Mouse (Mus musculus) gastrocnemius, postnatal 14 days (tissue): ENCODE results near the gene Iqch. TPM values are rescaled to one million over a fixed set of nuclear protein-coding genes. Genes with fewer than 3 reads are reported as not detected.

Experiments used
- DNase-seq: peaks from one replicate; pipeline ENCODE4 v3.0.0; 2021; ENCODE audit warnings: mixed read lengths
- intact Hi-C: fragments of 180-260 bp; cut with DNase I; formaldehyde crosslinking; loops from one replicate; pipeline ENCODE4 v1.15.1; 2025; ENCODE audit warnings: low total_unique reads
- total RNA-seq, 2 experiments: library from RNA; stranded (reverse); gene quantifications; 2 replicates each; pipeline ENCODE4 v1.2.3; 2021

Iqch gene
- total RNA-seq, 2 experiments from 2014 or later, result 0.07 TPM; not detected in 1

DNA sequence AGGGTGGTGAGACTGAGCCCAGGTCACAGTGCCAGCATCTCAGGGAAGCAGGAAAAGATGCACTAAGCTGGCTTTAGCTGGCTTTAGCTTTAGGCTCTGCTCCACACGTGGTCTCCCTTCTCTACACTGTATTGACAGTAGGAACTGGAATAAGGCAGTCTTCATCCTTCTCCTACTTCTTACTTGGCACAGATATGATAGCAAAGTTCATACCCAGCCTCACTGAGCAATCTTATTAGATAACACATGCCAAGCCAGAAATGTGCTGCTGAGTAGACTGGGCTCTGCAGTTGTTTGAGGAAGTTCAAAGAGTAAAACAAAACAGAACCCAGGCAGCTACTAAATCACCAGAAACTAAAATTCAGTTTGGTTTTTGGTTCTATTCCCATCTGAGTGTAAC is 11.3 kb upstream of the Iqch start:
- DNase-seq, result no peak
- intact Hi-C loops, result no loop called here

DNA sequence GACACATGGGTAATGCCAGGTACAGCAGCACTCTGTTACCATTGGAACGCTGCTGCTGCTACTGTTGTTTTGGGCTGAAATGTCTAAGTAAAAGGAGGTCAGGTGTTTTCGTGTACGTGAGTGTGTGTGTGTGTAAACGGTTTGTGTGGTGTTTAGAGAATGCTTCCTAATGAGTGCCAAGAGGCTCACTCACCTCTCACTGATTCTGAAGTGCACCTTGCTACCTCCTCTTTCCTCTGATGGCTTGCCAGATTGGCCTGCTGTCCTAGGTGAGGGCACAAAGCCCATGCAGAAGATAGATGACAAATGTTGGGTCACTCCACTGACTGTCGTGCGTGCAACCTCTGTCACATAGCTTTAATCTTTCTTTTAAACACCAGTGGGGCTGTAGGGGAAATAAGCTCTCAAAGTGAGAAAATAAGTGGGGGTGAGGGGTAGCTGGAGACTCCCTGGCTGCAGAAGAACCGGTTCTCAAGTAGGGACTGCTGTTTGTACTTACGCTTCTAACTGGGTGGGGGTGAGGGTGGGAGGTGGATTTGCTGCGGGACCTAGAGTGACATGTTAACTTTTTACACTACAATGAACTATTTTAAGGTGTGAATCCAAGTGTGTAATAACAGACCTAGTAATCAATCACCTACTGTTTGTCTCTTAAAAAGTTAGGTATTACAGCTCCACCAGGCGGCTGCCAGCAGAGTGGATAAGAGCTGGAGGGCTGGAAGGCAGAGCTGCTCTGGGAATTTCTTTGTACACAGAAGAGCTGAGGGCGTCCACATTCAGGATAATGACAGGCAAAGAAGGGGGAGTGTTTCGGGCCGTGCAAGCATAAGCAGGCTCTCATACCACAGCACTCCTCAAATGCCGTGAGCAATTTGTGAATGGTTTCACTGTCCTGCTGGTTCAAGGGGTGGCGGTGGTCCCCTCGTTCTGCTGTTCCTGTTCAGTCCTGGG is 10.5 kb upstream of the Iqch start:
- intact Hi-C loops, result no loop called here
- DNase-seq, result peak; percentile 14

DNA sequence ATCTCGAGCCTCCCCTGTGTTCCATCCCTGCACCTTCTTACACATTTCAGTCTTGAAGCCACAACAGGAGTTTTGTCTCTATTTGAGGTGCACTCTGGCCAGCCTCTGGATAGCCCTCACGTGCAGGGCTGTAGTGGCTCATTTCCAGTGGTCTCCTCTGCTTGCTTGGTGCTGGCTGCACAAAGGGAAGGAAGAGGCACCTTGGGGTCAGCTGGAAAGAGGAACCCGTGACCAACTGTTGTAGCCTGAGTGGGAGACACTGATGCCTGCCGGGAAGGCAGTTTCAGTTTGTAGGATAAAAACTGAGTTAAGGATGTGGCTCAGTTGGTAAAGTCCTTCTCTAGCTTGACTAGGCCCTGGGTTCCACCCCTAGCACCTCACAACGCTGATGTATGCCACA is 9.7 kb upstream of the Iqch start:
- no peak for DNase-seq
- intact Hi-C loops, result no loop called here

DNA sequence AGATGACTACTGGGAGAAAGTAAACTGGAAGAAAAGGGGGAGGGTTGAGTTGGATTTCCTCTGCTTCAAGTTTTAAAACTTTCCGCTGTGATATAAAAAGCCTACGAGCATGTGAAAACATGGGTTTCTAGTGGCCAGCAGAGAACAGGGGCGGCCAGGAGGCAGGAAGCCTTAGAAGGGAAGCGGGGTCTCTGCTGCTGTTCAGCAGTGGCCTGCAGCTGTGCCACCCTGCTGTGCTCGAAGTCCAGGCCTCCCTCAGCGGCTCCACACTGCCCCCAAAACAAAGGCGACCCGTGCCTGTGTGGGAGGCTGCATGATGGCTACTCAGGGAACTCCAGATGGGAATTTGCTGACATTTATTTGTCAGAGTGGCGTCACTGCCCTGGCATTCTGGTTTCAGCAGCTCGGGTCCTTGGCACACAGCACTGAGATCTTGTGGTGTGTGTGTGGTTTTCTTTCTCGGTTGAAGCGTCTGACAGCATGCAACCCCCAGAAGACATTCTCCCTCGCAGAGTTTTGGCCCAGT is 8.6 kb upstream of the Iqch start:
- intact Hi-C loops, result no loop called here

DNA sequence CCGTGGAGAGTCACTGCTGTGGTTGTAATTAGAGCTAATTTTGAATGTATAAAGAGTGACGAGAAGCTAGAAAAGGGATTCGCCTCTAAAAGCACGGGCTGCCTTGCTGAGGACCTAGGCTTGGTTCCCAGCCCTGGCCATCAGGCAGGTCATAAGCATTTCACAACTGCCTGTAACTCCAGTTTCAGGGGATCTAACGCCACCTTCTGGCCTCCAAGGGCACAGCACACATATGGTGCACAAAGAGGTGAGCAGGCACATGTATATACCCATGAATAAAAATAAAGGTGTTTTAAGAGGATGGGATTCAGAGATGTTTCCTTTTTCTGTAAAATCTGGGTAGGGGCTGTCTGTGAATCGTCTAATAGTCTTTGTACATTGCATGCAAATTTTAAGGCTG is 7.9 kb upstream of the Iqch start:
- DNase-seq, result no peak
- intact Hi-C loops, result no loop called here

More for the DNA sequence above, 8.6 kb upstream of the Iqch start:
- peak; percentile 46 for DNase-seq

DNA sequence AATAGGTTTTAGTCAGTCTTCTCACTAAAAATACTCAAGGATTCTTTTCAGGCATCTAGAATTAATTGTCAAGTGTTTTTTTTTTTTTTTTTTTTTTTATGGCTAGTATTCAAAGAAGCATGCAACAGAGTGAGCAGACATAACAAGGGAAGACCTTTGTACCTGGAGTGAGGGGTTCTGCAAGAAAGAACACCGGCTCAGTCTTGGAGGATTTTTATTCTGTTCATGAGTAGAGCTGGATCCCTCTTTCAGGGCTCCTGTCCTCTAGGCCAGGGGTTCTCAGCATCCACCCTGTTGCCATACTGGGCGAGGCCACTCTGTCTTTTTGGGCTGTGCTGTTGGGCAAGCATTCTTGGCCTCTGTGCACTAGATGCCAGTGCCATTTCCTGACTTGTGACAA is 7.5 kb upstream of the Iqch start:
- intact Hi-C loops, result no loop called here
- no peak for DNase-seq

DNA sequence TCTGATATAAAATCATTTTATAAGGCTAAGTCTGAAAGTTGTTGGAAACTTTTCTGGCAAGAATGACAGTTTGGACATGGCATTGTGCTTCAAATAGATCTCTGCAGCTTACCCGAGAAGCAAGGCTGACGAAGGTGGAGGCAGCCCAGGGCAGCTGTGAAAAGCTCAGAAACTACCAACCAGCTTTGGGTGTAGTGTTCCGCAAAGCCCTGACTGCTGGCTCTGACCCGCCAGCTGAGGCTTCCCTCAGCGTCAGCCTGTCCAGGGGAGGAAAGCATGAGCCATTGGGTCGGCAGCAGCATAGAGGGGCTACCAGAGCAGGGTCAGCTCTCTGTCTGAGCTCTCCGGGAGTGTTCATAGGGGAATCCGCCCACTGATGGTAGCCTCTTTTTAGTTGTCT is 7.0 kb upstream of the Iqch start:
- intact Hi-C loops, result no loop called here

DNA sequence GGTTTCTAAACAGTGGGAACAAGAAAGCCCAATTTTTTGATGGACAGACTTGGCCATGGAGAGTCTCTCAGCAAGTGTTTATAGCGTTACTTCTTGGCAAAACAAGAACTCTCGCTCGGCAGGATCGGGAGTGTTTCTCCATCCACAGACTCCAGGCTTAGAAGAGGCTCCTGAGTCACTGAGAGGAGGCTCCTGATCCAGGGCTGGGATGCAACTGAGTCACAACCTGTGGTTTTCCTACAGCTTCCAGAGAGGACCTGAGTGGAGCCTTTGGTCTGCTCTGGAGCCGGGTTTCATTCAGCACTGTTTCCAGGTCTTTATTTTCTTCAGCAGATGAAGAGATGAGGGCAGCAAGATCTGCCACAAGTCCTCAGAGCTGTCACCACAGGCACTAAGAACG is 5.7 kb upstream of the Iqch start:
- DNase-seq, result no peak
- intact Hi-C loops, result no loop called here

More for the DNA sequence above, 7.0 kb upstream of the Iqch start:
- peak; percentile 23 for DNase-seq

DNA sequence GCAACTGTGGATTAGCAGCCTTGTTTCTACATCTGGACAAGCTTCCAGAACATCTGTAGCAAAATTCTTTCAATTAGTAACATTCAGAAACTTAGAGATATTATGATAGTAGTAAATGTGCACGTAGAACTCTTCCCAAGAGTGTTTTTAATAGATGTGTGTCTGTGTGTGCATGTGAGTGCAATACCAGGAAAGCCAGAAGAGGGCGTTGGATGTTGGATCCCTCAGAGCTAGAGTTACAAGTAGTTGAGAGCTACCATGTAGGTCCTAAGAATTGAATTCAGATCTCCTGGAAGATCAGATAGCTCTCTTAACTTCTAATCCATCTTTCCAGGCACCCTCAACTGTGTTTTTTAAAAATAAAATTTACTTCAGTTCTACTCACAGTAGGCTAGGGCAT is 4.3 kb upstream of the Iqch start:
- intact Hi-C loops, result no loop called here
- DNase-seq, result no peak

DNA sequence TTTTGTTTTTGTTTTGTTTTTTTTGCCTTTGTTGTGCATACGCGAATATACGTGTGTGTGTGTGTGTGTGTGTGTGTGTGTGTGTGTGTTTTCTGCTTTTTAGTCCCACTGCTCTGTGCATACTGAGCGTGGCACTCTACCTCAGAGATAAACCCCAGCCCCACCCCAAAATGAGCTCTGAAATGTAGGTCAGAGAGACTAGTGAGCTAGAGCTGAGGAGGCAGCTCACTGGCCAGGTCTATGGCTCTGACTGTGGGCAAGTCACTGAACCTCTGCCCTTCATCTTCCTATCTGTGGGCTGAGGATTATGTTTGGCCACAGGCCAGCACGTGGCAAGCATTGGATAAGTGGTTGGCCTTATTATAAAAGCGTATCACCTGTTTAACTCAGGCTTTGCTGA is 1.6 kb upstream of the Iqch start:
- intact Hi-C loops, result no loop called here

DNA sequence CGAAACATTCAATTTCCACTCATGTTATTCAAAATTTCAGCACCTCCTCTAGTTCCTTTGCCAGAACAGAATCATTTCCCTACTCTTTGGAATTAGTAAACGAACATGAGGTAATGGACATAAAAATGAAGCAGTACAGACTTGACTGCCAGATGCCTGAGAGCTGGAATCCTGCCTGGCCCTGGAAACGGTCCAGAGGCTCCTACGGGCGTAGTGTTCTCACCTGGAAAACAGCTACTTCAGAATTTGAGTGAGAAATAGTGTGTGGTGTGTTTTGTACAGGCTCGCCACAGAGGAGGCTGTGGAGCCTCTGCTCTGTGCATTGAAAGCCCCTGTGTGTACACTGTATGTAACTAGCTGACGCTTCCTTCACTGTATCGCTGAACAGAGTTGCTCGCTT is 5.6 kb downstream of the Iqch start:
- DNase-seq, result no peak
- intact Hi-C loops, result no loop called here

More for the DNA sequence above, 1.6 kb upstream of the Iqch start:
- DNase-seq, result no peak

DNA sequence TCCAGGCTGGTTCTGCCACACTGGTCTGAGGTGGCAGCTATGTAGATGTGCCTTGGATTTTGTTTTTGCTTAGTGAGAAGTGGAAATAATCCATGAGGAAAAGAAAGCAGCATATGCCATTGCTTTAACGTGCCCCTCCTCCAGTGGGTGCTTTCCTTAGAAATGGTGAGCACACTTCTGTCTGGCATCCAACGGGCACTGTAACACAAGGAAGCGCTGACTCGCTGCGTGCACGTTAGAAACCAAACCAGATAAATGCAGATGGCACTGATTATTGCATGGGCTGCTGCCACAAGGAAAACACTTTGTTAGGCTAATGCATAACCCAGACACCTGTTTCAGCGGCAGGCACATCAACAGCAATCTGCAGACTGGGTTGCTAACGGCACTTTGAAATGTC is 6.6 kb downstream of the Iqch start:
- DNase-seq, result no peak
- intact Hi-C loops, result no loop called here

DNA sequence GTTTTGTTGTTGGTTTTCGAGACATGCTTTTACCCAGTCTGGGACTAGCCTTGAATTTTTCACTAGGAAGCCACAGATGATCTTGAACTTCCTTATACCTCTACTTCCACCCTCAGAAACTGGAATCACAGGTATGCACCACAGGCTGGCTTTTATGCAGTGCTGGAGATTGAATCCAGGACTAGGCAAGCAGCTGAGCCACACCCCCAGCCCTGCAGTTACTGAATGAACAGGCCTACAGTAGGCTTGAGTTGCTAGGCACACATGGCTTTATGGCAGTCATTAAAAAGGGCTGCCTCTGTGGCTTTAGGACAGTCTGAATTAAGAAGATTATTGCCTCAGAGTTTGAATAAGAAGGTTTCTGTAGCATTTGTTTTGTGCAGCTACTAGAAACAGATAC is 7.3 kb downstream of the Iqch start:
- no peak for DNase-seq
- intact Hi-C loops, result no loop called here

DNA sequence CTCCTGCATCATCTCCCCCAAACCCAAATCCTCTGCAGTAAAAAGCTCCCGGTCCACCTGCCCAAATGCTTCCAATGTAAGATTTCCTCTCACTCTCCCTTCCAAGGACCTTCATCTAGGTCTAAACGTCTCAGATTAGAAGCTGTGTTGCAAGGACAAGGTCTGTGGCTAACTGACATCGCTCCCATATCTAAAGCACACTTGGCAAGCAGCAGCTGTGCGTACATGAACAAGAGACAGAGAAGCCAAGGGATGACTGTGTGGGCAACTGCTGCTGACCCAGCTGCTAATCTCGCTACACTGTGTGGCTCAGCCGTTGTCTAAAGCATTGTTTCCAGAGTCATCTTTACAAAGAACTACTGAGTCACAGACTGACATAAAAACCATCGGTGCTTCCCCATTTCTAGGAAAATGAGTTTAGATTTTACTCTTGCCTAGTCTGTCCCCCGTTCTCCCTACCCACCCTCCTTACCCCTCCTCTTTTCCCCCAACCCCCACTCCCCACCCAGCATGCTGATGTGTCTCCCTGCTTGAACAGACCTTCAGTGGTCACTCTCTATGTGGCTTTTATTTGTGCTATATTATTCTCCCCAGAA is 10.5 kb downstream of the Iqch start:
- intact Hi-C loops, result no loop called here
- no peak for DNase-seq

DNA sequence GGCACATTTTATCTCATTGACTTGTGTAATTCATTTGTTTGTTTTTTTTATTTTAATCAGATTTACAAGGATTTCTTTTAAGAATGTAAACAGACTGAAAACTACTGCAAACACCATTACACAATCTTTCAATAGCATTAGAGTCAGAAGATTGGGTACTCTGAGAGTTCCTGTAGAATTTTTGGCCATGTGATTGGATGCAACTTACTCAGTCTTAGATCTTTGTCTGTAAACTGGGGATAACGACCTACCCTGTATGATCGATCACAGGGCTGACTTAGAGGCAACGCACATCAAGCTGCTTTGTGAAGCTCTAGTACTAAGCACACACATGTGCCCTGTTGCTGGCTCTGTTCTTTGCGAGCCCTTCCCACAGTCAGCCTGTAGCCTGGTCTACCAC is 11.7 kb downstream of the Iqch start:
- intact Hi-C loops, result no loop called here
- no peak for DNase-seq

DNA sequence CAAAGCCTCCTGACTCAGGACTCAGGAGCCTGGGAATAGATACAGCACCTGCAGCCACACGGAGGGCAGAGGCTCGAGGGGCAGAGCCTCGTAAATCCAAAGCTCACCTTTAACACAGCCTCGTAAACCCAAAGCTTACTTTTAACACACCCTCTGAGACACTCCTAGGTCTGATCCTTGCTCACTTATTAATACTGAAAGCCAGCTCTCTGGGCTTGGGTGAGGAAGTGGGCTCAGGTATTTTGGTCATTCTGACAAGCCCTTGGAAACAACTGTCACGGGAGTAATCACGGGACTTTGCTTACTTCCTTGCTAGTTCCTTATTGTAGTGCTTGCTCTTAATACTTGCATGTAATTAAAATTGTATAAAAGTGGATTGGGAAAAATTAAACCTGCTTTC is 13.1 kb downstream of the Iqch start:
- intact Hi-C loops, result no loop called here
- DNase-seq, result no peak

DNA sequence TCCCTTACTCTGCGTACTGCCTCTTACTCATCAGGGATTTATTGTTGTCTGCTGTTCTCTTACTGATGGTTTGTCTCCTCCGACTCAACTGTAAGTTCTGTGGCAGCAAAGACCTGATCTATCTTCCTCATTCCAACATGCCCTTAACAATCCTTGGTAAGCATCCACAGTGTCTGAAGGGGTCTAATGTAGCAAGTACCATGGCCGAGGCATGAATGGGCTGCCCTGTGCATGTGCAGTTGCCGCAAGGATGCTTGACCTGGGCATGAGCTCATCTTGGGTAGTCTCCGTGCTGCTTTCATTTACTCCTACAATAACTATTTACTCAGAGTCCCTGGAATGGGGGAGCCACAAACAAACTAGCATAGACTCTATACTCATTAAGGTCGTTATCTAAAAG is 17.0 kb downstream of the Iqch start:
- intact Hi-C loops, result no loop called here
- no peak for DNase-seq

DNA sequence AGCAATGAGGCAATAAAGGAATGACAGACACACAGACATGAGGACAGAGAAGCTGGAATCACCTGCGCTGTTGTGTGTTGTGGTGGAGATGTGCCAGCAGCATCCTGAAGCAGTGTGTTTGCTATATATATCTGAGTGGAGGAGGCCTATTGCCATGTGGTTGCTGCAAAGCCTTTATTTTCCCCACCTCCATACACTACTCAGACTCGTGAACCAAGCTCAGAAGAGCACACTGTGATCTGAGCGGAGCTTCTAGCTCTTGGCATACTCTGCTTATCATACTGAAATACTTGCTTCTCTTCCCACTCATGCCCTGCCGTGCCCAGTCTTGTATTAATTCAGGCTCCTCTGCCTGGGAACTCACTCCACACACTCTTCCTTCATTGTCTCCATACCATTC is 20.5 kb downstream of the Iqch start:
- intact Hi-C loops, result no loop called here
- DNase-seq, result no peak

DNA sequence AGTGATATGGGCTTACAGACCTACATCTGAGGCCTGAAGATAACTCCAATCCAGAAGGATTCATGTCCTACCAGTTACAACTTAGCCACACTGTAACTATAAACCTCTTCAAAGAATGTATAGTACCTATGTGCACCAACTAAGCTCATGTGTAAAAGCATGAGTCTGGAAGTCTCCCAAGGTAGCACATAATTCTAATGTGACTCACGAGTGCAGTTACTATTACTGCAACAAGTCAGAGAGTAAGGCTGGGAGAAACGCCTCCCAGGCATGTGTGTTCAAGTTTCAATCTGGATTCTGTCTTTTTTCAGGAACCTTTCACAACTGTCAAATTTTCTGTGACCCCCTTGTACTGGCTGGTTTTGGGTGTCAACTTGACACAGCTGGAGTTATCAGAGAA is 22.2 kb downstream of the Iqch start:
- no peak for DNase-seq
- intact Hi-C loops, result no loop called here

DNA sequence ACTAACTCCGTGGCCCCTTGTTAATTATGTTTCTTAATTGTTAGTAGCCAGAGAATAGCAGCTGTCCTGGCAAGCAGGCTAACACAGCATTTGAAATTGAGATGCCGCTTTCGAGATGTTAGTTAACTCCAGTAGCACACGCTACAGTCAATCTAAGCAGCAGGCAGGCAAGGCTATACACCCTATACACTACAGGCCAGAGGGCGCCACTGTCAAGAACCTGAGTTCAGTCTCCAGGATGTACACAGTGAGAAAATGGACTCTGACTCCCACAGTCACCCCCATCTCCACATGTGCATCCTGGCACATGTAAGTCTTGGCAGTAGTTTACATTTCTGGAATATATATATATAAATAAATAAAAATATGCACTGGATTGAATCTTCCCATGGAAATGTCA is 22.6 kb downstream of the Iqch start:
- intact Hi-C loops, result no loop called here

DNA sequence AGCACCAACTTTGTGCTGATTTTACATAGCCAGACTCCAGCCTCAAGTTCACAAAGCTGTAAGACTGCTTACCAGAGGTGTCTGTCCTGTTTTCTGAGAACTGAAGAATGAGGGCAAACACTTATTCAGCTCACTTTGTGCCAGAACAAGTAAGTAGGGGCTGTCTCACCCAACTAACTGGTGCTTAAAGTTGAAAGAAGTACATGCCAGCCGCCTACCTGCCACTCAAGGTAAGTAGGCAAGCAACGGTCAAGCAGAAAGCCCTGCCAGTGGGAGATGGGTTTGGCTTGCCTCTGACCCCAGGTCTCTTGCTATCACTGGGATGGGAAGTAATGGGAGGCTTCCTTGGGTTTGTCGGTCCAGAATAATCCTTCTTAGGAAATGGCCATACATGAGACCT is 24.8 kb downstream of the Iqch start:
- intact Hi-C loops, result no loop called here
- DNase-seq, result no peak

More for the DNA sequence above, 22.6 kb downstream of the Iqch start:
- no peak for DNase-seq
